In genomic region chr17:57327615-57328014, GRCm38 (mm10) we compare ENCODE assay signal across 12 mouse cellular contexts. TPM values are rescaled to one million over a fixed set of nuclear protein-coding genes. Genes with fewer than 3 reads are reported as not detected.
DNase-seq lines count a peak whose midpoint lies in the region; ATAC-seq lines count a peak whose summit lies in the region.
"Had no signal": no experiment of that assay in that cellular context is flagged by ENCODE, and none has a peak within 500 bp of the region (broad histone marks: within the 10 kb centered on the region; RNA-seq: fewer than 3 reads in every experiment).

No protein-coding gene starts in this region.

- H3K27me3 ChIP-seq in intestine, embryonic 15.5 days (replicated peaks), result no peaks in the 10 kb centered on the region

- ATAC-seq in intestine, embryonic 15.5 days, result peak; percentile 18; the same call in 1 of the 2 replicates

- no peak overlapping the region for H3K4me3 ChIP-seq in intestine, embryonic 15.5 days (replicated peaks)

- H3K9me3 ChIP-seq in intestine, embryonic 15.5 days, result no peaks in the 10 kb centered on the region
- H3K9me3 ChIP-seq: G1E had no signal

- no peak overlapping the region for H3K4me2 ChIP-seq in intestine, embryonic 15.5 days (replicated peaks)

- 0 out of 2 replicates have a peak, but pooled peaks cover 3% of the 10 kb centered on the region for H3K4me1 ChIP-seq in intestine, embryonic 15.5 days (replicated peaks)

- WGBS in intestine, embryonic 15.5 days, result 39% methylated on average over 8 of the region's 8 CpGs

- intact Hi-C loops in left cerebral cortex, postnatal 4 days (cut with DNase I), result loop anchor here (5.0 kb wide), 1 partner anchor 35 kb away; no protein-coding TSS in a partner anchor
- intact Hi-C loops in left cerebral cortex, postnatal 36 days (cut with DNase I), result no loop called here

- no peak overlapping the region for H3K9ac ChIP-seq in intestine, embryonic 15.5 days

- peak; percentile 86 to 87 for DNase-seq in cerebellum, postnatal 10 days
- no peak for DNase-seq in cerebellum, adult 11-12 months
- peak; percentile 79 for DNase-seq in left cerebral cortex, postnatal 4 days
- DNase-seq in left cerebral cortex, postnatal 36 days (ENCODE audit: low spot score in 2 of 2), result no peak
- peak; percentile 12 for DNase-seq in Muller cell, postnatal 12 days (ENCODE audit: inconsistent ontology term)
- DNase-seq in embryo, embryonic 11 days, result no peak
- DNase-seq in thymus, adult 18-20 months, result no peak
- DNase-seq: heart, postnatal 14 days; liver; thymus, adult 2 months had no signal

- no peak overlapping the region for H3K27ac ChIP-seq in intestine, embryonic 15.5 days

- H3K36me3 ChIP-seq in intestine, embryonic 15.5 days, result no peaks in the 10 kb centered on the region

RNA-seq across cellular contexts. Expression of gene Adgre1, which starts 30.9 kb away (rescaled TPM):
- 1 to 10 TPM; 3.3 to 3.7 TPM for total RNA-seq in left cerebral cortex, postnatal 4 days (2021)
- total RNA-seq in left cerebral cortex, postnatal 36 days (2021), result 1 to 10 TPM; 5.1 to 5.9 TPM
- polyA plus RNA-seq in intestine, embryonic 15.5 days (2015; fragmentation: Nextera tagmentation; extraction: Ambion mirVana), result 5.7 and 6.3 TPM in 2 replicates

RNA-seq across cellular contexts. Expression of gene Vav1, which starts 48.7 kb away (rescaled TPM):
- total RNA-seq in left cerebral cortex, postnatal 4 days (2021), result 1 to 10 TPM; 2.1 to 2.3 TPM
- 1 to 10 TPM; 3.7 to 4.7 TPM for total RNA-seq in left cerebral cortex, postnatal 36 days (2021)
- polyA plus RNA-seq in intestine, embryonic 15.5 days (2015; fragmentation: Nextera tagmentation; extraction: Ambion mirVana), result 3.2 TPM in 2 replicates

Comparison
In these comparisons a context has a peak if more than half of its experiments do, and no peak if none do; other contexts are left out.
1. DNase-seq: peak in cerebellum, postnatal 10 days (2 of 2), left cerebral cortex, postnatal 4 days (single experiment) and Muller cell, postnatal 12 days (single experiment); none in cerebellum, adult 11-12 months (single experiment), left cerebral cortex, postnatal 36 days (0 of 2), embryo, embryonic 11 days (single experiment) and thymus, adult 18-20 months (0 of 2).